Mouse (Mus musculus) forebrain, embryonic 10.5 days (tissue): Measurements from ENCODE around the gene Fndc3a. TPM values are rescaled to one million over a fixed set of nuclear protein-coding genes. Genes with fewer than 3 reads are reported as not detected.

Experiments
- DNase-seq: peaks from one replicate; pipeline ENCODE4 v3.0.0-alpha.2; 2017; ENCODE audit warnings: low spot score; ENCODE audit errors: extremely low spot score
- H3K27ac ChIP-seq: fragments of 300-500 bp; sonication (generic); 2 replicates; pipeline ENCODE4 v1.5.1; 2016; ENCODE audit warnings: mild to moderate bottlenecking
- H3K27me3 ChIP-seq: fragments of 300-500 bp; sonication (generic); 2 replicates; pipeline ENCODE4 v1.6.1; 2016; ENCODE audit warnings: mild to moderate bottlenecking; ENCODE audit not compliant: poor library complexity, severe bottlenecking
- H3K36me3 ChIP-seq: fragments of 300-500 bp; sonication (generic); replicated peaks from 2 replicates; pipeline ENCODE4 v1.6.1; 2016; ENCODE audit warnings: mild to moderate bottlenecking, moderate library complexity
- H3K4me1 ChIP-seq: fragments of 300-500 bp; sonication (generic); 2 replicates; pipeline ENCODE4 v1.6.1; 2016
- H3K4me3 ChIP-seq: fragments of 300-500 bp; sonication (generic); 2 replicates; pipeline ENCODE4 v1.5.1; 2016; ENCODE audit warnings: mild to moderate bottlenecking, moderate library complexity
- H3K9me3 ChIP-seq: fragments of 300-500 bp; sonication (generic); 2 replicates; pipeline ENCODE4 v1.6.1; 2016; ENCODE audit warnings: mild to moderate bottlenecking, moderate library complexity
- WGBS: fragments of 180-500 bp; shearing (Covaris S2); methylation state at CpG from one replicate; pipeline ENCODE4 v1.1.7; 2016; 5-methylcytosine and 5-hydroxymethylcytosine counted together
- polyA plus RNA-seq: library from polyadenylated mRNA; unstranded; fragments of >200 nt; fragmentation: Nextera tagmentation; extraction: Ambion mirVana; gene quantifications from 2 replicates; pipeline ENCODE4 v1.2.1, GENCODE M21; 2016

The Fndc3a gene
- polyA plus RNA-seq, 1 experiment from 2014 or later: 37.5 TPM

- Histone ChIP-seq H3K4me1 (no peaks in the 10 kb centered on the region), H3K36me3 (peaks cover 6% of the 10 kb centered on the region), H3K27me3 (no peaks in the 10 kb centered on the region), H3K27ac (no peak overlapping the region), H3K9me3 (no peaks in the 10 kb centered on the region), H3K4me3 (no peak overlapping the region)
- 100% methylated on average over 1 of the region's 1 CpGs for WGBS
- no peak for DNase-seq
Observed at GRCm38 (mm10) chr14:72644620-72645019, 65.2 kb downstream of the Fndc3a start.

GRCm38 (mm10) chr14:72638507-72638906 lies 71.3 kb downstream of the Fndc3a start:
- Histone ChIP-seq H3K4me3 (no peak overlapping the region), H3K27ac (no peak overlapping the region), H3K4me1 (no peaks in the 10 kb centered on the region), H3K36me3 (peaks cover 6% of the 10 kb centered on the region), H3K27me3 (no peaks in the 10 kb centered on the region), H3K9me3 (no peaks in the 10 kb centered on the region)
- DNase-seq: no peak
- 93% methylated on average over 6 of the region's 6 CpGs for WGBS

GRCm38 (mm10) chr14:72633571-72633970 lies 76.2 kb downstream of the Fndc3a start:
- DNase-seq: no peak
- Histone ChIP-seq H3K27ac (no peak overlapping the region), H3K4me1 (no peaks in the 10 kb centered on the region), H3K36me3 (no peaks in the 10 kb centered on the region), H3K27me3 (no peaks in the 10 kb centered on the region), H3K9me3 (no peaks in the 10 kb centered on the region), H3K4me3 (no peak overlapping the region)
- WGBS: 87% methylated on average over 2 of the region's 2 CpGs

- Histone ChIP-seq H3K27me3 (no peaks in the 10 kb centered on the region), H3K27ac (no peak overlapping the region), H3K4me3 (no peak overlapping the region), H3K9me3 (no peaks in the 10 kb centered on the region), H3K4me1 (no peaks in the 10 kb centered on the region), H3K36me3 (0 out of 2 replicates have a peak, but pooled peaks cover 6% of the 10 kb centered on the region)
- no peak for DNase-seq
Observed at GRCm38 (mm10) chr14:72625411-72625810, 84.4 kb downstream of the Fndc3a start.

- DNase-seq: no peak
- Histone ChIP-seq H3K4me3 (no peak overlapping the region), H3K4me1 (peaks cover 21% of the 10 kb centered on the region), H3K36me3 (no peaks in the 10 kb centered on the region), H3K27me3 (no peaks in the 10 kb centered on the region), H3K27ac (no peak overlapping the region), H3K9me3 (no peaks in the 10 kb centered on the region)
- WGBS: 91% methylated on average over 3 of the region's 3 CpGs
Observed at GRCm38 (mm10) chr14:72604077-72604476, 105.7 kb downstream of the Fndc3a start.

- Histone ChIP-seq H3K36me3 (peaks cover 3% of the 10 kb centered on the region; the same call in 1 of the 2 replicates), H3K27me3 (no peaks in the 10 kb centered on the region), H3K4me1 (peaks cover 21% of the 10 kb centered on the region), H3K4me3 (peak overlapping the region; percentile 60), H3K9me3 (no peaks in the 10 kb centered on the region), H3K27ac (peak overlapping the region; percentile 89)
- no peak for DNase-seq
- WGBS: 3% methylated on average over 8 of the region's 8 CpGs
Observed at GRCm38 (mm10) chr14:72603194-72603521, 106.6 kb downstream of the Fndc3a start.

GRCm38 (mm10) chr14:72602521-72603193 lies 107.1 kb downstream of the Fndc3a start:
- Histone ChIP-seq H3K9me3 (no peaks in the 10 kb centered on the region), H3K36me3 (peaks cover 8% of the 10 kb centered on the region), H3K4me3 (peak overlapping the region; percentile 60), H3K4me1 (peaks cover 21% of the 10 kb centered on the region), H3K27ac (peak overlapping the region; percentile 89), H3K27me3 (no peaks in the 10 kb centered on the region)
- 5% methylated on average over 20 of the region's 20 CpGs for WGBS
- DNase-seq: peak; percentile 89

GRCm38 (mm10) chr14:72601381-72602305 lies 108.2 kb downstream of the Fndc3a start:
- H3K4me3 ChIP-seq: peak overlapping the region; percentile 60
- H3K36me3 ChIP-seq: peaks cover 18% of the 10 kb centered on the region
- no peaks in the 10 kb centered on the region for H3K9me3 ChIP-seq
- no peaks in the 10 kb centered on the region for H3K27me3 ChIP-seq
- DNase-seq: no peak
- peaks cover 21% of the 10 kb centered on the region for H3K4me1 ChIP-seq
- H3K27ac ChIP-seq: peak overlapping the region; percentile 89
- WGBS: 86% methylated on average over 5 of the region's 5 CpGs

- Histone ChIP-seq H3K27ac (no peak overlapping the region), H3K4me1 (peaks cover 21% of the 10 kb centered on the region), H3K36me3 (peaks cover 21% of the 10 kb centered on the region), H3K9me3 (no peaks in the 10 kb centered on the region), H3K27me3 (no peaks in the 10 kb centered on the region), H3K4me3 (no peak overlapping the region)
- WGBS: 90% methylated on average over 6 of the region's 6 CpGs
- DNase-seq: no peak
Observed at GRCm38 (mm10) chr14:72600375-72600774, 109.4 kb downstream of the Fndc3a start.

GRCm38 (mm10) chr14:72598976-72599740 lies 110.6 kb downstream of the Fndc3a start:
- 93% methylated on average over 7 of the region's 7 CpGs for WGBS
- Histone ChIP-seq H3K4me3 (no peak overlapping the region), H3K4me1 (peaks cover 21% of the 10 kb centered on the region), H3K27me3 (no peaks in the 10 kb centered on the region), H3K9me3 (no peaks in the 10 kb centered on the region), H3K36me3 (peaks cover 23% of the 10 kb centered on the region), H3K27ac (no peak overlapping the region)
- no peak for DNase-seq

GRCm38 (mm10) chr14:72594191-72594590 lies 115.6 kb downstream of the Fndc3a start:
- Histone ChIP-seq H3K36me3 (peaks cover 49% of the 10 kb centered on the region), H3K27me3 (no peaks in the 10 kb centered on the region), H3K4me1 (no peaks in the 10 kb centered on the region), H3K4me3 (no peak overlapping the region), H3K9me3 (no peaks in the 10 kb centered on the region), H3K27ac (no peak overlapping the region)
- no peak for DNase-seq
- WGBS: 97% methylated on average over 7 of the region's 7 CpGs

- no peaks in the 10 kb centered on the region for H3K9me3 ChIP-seq
- no peak overlapping the region for H3K27ac ChIP-seq
- 94% methylated on average over 4 of the region's 4 CpGs for WGBS
- no peaks in the 10 kb centered on the region for H3K27me3 ChIP-seq
- DNase-seq: no peak
- H3K4me1 ChIP-seq: no peaks in the 10 kb centered on the region
- H3K36me3 ChIP-seq: peaks cover 65% of the 10 kb centered on the region
- H3K4me3 ChIP-seq: no peak overlapping the region
Observed at GRCm38 (mm10) chr14:72589415-72589814, 120.4 kb downstream of the Fndc3a start.
